Mouse (Mus musculus): Measurements from ENCODE around the gene Hadh. TPM values are rescaled to one million over a fixed set of nuclear protein-coding genes. Genes with fewer than 3 reads are reported as not detected.
A peak's percentile ranks its signal among the peaks of the same experiment; 100 is the strongest.

Hadh gene
- polyA plus RNA-seq, 2 experiments from 2014 or later: 78.8 to 91.6 TPM

DNA sequence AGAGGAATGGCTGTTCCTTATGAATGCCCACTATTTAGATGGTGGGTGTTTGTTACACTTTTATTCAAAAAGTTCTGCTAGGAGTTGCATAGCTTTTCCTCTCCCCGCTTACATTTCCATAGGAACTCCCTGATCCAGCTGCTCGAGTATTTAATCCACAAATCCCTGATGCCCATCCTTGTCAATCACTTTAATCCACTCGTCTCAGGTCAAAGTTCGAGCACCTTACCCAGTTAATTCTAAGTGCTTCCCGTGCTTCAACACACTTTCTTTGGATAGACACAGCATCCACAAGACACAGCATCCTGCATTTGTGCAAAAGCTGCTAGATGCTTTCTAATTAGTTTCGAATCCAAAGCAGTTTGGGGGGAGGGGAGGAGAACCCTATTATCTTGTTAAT, 1.5 kb downstream of the Hadh start:
- ATAC-seq: no peak

DNA sequence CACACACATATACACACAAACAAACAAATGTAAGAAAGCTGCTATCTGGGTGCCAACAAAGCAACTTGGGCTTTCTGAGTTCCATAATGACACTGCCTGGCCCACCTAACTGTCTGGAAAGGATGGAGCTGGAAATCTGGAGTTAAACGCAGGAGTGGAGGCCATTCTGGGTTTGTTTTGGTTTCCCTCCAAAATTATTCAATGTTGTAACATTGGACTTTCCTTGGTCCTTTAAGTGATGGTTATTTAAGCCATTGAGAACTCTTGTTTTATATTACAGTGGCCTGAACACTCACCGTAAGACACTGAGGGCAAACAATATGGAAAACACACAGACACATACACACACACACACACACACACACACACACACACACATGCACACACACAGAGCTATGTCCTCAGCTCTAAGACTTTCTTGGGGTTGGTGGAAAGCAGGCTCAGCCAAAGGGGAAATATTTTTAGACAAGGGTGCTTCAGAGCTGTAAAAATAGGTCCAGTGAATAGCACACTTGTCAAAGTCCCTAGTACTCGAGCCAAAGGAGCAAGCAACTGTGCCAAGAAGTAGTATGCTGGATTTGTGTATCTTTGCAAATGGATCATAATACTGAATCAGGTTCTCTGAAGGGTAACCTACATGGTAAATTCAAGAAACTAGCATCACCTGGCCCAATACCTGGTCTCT, 5.4 kb downstream of the Hadh start:
- no peak for ATAC-seq

DNA sequence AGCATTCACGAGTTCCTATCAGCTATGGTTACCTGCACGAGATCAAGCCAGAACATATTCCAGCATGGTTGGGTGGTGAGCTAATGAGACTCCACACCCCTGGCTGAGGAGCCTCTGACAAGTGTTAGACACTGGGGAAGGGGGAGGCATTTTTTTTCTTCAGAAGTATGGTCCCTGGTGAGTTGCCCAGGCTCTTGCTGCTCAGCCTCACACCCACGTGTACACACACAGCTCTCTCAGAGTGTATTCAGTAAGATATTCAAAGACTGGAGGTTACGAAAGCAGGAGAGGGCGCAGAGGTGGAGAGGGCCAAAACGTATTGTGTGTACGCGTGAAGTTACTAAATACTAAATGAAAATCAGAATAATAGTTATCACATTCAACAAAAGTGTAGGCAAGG, 6.4 kb downstream of the Hadh start:
- ATAC-seq: no peak

DNA sequence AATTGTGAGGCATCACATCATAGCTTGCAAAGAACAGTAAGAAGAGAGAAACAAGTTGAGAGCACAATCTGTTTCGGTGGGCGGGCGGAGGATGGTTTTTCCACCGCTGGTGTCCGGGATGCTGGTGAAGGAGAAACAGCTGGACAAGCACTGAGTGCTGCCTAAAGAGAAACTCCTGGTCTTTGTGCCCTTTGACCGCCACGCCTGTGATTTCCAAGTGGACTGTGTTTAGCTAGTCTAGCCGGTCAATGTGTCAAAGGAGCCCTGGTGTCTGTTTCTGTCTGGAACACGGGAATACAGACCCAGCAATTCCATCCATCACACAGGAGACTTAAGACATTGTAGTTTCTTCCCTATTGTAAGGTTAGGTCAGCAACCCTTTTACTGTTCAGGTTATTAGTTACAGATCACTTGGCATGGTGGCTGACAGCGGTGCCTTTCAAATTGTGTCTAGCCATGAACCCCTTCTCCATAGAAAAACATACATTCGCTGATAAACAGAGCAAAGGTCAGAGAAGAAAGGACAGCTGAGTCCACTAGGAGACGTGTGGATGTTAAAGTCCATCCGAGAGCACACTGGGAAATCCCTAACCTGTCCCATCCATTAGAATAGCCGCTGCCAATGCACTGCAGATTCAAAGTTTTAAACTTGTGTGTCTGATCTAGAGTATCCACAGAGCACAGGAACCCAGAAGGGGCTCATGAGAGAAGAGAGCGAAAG, 8.0 kb downstream of the Hadh start:
- ATAC-seq: no peak

DNA sequence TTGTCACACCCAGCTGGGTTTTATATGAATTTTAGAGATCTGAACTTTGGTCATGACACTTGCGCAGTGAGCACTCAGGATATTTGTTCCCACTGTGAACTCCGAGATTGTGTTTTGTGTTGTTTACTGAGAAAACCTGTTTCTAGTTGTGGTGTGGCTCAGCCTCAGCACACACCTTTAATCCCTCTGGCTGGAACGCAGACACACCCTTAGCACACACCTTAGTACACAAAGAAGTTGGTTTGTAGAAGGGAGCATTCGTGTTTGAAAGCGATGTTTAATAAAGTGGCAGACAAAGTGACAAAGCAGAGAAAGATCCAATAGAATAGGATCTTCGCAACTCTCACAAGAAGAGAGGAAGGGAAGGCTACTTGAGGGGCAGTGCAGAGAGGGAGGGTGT, 11.5 kb downstream of the Hadh start:
- ATAC-seq: no peak

DNA sequence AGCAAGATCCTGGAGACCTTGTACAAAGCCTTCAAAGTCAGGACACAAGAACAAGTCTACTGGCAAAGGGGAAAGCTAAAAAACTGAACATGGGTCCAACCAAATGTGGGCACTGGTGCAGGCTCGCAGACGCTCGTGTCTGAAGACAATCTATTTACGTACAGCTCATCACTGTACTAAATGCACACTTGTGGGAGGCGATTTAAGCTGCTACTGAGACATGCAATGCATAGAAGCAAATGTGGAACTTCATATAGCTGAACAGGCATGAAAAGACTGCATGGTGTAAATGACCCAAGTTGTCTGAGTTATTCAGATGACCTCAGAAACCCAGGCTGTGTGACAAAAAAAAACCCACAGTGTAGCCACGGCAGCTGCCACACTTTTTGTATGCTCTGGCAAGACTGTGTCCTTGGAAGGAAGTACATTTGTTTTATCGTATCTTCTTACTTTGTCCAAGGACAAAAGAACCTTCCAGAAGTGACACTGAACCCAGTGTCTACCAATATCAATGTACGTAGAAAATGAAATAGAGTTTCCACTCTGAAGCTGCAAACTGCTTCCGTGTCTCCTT, 12.4 kb downstream of the Hadh start:
- no peak for ATAC-seq

DNA sequence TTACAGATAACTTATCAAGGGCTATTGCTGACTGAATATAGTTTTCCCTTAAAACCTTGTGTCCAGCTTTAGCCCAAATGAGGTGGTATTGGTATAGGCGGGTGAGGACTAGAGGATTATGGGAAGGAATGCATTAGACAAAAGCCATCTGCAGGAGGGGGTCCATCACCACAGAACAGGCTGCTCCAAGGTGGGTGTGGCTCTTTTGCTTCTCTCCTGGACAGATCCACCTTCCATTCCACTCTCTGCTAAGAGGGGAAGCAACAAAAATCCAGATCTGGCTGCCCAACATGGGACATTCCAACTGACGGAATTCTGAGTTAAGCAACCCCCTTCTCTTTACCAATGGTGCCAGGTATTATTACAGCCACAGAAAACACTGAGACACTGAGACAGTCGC, 13.0 kb downstream of the Hadh start:
- no peak for ATAC-seq

DNA sequence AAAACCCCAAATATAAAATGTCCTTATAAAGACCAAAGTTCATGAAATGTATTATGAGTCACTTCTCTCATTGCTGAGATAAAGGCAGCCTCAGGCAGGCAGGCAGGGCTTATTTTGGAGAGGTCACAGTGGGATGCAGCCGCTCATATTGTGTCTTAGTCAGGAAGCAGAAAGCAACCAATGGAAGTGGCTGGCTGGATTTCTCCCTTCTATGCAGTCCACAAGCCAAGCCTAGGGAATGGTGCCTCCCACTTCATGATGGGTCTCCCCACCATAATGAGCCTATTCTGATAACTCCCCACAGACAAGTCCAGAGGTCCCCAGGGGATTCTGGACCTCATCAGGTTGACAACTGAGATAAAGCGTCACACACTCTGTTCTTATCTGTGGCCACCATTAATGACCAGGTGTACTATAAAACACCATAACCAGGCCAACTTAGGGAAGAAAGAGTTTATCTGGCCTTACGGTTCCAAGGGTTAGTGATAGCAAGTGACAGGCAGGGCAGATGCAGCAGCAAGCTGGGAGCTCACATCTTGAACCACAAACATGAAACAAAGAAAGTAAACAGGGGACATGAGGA, 16.4 kb downstream of the Hadh start:
- no peak for ATAC-seq

DNA sequence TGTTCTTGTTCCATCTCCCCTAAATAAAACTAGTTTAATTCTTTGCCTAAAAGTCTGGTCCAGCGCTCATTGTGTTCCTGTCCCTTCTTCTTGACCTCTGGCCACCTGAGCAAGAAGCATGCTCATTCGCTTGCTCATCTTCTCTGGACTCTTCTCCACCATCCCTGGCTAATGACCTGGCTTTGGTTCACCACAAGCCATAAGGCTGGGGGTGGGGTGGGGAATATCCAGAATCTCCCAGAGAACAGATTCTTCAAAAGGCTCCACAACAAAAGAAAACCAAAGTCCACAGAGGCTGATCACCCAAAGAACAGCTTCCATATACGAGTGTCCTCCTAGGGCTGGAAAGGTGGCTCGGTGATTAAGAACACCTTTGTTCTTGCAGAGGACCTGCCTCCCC, 16.9 kb downstream of the Hadh start:
- ATAC-seq: no peak

DNA sequence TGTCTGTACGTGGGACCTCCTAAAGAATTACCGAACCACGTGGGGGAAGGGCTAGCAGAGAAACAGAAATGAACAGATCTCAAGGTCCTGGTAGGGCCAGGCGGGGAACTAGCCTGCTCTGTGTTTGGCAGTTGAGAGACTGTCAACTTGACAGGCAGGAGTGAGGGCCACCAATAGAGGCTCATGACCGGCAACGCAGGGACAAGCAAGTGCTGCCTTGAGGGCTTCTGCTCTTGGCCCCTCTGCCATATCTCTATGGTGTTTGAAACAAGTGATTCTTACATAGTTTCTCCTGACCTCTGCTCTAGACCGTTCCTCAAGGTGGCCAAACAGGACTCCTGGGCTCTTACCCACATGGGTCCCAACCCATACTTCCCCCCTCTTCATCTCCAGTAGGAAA, 20.3 kb downstream of the Hadh start:
- no peak for ATAC-seq

DNA sequence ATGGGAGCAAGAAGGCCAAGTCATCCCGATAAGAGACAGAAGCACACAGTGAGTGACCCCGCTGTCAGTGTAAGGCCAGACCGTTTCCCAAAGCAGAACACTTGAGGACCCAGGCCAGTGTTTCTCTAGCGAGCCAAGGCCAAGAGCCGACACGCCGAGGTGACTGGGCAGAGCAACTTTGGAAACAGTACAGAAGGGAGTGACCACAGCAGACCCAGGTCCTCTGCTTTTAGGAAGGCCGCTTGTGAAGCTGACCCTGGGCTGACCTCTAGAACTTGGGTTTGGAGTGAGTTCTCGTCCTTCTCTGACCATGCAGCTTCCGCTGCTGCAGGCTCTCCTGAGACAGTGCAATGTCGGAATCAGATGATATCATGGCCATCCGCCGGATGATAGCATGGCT, 20.9 kb downstream of the Hadh start:
- ATAC-seq: no peak

DNA sequence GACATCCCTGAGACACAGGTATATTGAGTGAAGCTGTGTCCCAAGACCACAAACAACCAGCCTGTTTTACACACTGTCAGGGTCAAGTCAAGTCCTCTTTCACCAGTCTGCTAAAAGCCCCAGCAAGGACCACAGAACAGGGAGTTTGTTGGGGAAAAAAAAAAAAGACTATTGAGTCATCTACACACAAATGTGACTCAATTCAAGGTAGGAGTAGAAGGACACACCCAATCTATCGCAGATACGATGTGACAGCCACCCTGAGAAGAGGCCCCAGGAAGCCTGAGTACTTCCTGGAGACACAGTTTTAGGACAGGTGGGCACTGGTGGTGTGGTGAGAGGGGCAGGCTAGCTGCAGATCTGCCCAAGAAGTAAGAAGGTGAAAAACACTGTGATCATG, 21.6 kb downstream of the Hadh start:
- peak; percentile 57 for ATAC-seq

DNA sequence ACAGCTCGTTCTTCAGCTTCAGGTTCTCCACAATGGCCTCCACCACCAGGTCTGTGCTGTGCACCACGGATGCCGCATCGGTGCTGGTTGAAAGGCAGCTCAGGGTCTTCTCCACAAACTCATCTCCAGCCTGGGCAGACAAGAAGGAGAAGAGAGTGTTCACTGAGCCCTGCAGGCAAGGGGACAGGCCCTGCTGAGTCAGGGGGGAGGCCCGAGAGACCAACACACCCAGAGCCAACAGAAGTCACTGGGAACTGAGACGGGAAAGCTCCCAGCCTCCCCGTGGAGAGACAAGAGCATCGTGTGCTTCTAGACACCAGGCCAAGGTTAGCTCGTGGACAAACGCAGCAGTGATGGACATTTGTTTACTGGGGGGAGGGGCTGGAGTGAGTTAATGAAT, 23.5 kb downstream of the Hadh start:
- no peak for ATAC-seq

DNA sequence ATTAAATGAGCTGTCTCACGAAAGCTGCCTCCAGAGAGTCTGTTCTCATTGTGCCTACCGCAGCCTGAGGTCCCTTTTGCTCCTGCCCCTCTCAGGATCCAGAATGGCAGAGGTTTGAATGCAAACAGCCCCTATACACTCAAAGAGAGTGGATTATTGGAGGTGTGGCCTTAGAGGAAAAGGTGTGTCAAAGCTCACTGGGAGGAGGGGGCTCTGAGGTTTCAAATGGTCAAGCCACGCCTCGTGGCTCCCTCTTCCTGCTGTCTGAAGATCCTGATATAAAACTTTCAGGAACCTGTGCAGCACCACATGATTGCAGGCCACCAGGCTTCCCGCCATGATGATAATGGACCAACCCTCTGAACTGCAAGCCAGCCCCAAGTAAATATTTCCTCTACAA, 24.1 kb downstream of the Hadh start:
- ATAC-seq: no peak

DNA sequence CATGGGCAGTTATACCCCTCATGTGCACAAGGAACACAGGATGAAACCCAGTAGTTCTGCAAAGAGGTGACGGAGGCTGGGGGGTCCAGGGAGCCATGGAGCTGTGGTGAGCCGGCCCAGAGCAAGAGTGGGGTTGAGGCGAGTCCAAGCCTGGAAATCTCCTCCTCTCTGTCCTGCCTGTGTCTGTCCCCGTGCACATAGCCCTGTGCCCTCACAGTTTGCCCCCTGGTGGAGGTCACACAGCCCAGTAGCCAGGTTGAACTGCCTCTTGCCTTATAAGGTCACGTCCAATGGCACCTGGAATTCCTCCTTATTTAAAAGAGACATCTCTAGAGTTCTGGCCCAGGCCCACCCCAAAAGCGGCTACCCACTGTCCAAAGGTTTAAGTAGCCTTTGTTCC, 24.5 kb downstream of the Hadh start:
- no peak for ATAC-seq

DNA sequence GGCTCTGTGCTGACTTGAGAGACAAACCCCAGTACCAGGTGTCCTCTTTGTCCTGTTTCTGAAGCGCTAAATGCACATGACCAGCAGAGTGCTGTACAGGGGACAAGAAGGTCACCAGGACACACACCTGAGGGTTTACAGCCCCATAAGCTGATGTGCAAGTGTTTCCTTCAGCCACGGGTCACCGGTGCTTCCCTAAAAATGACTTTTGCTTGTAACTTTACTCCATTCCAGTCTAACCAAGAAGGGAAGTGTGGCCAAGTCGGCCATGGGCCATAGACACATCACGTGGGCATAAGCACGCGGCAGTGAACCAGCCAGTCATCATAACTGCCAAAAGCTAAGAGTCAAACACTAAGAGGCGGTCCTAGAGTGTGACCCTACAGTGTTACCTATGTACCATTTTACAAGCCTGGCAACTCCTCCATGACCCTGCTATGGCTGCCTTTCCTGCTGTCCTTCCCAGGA, 25.3 kb downstream of the Hadh start:
- no peak for ATAC-seq

DNA sequence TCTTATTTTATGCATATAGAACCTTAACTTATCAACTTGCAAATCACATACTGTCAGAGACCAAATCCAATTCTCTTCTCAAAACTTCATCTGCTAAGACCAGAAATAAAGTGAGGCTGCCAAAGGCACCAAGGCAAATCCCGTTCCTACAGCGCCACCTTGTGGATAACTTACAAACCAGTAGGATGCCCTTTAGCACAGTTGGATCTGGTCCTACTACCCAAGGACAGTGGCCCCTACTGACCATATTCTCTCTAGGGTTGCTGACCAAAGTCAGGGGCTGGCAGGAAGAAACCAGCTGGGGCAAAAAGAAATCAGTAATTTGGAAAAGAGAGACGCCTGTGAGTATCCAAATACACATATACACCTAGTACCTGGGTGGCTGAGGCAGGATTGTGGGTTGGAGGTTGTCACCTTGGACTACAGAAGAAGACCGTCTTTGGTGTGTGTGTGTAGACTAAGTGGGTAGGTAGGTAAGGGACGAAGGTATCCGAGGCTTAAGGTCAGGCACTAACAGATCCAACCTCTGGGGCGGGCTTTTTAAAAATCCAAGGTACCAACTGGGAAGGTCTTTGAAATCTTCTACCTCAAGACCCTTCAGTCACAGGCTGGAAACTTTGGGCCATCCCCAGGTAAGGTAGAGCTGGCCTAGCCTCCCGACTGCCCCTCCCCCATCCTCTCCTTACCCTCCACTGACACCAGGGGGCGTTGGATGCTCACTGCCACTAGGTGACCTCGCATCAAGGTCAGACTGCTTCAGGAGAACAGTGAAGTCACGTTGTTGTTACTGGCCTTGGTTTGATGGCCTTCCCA, 25.9 kb downstream of the Hadh start:
- peak; percentile 69 for ATAC-seq

DNA sequence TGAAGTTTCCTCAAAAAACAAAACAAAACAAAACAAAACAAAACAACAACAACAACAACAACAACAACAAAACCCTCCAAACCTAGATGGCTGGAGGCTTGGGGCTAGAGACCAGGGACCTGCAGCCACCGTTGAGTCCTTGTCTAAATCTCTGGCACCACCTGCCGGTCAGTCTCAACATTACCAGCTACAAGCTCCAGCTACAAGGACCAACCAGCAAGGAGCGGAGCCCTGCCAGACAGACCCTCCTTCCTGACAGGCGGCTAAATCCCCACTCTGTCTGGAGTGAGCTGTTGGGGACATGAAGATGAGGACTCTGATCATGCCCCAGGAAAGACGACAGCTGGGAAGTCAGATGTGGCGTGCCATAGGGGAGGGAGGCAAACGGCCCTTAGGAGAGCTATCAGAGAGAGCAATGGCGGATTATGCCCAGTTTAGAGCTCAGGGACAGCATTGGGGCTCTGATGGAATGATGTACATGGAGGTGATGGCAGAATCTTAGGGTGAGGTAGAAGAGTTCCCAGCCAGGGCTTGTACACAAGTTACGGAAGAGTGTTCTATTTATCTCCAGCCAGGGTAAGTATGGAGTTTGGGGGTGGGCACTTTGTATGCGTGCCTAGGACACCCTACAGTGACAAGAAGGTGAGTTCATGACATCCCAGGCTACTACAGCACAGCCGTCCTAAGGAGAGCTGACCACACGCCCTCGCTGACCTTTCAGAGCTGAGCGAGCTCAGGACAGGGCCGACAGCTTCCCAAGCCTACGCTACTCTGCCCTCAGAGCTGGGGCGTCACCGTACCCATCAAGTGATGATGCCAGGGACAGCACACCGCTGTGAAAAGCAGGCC, 33.9 kb downstream of the Hadh start:
- ATAC-seq: peak; percentile 93

DNA sequence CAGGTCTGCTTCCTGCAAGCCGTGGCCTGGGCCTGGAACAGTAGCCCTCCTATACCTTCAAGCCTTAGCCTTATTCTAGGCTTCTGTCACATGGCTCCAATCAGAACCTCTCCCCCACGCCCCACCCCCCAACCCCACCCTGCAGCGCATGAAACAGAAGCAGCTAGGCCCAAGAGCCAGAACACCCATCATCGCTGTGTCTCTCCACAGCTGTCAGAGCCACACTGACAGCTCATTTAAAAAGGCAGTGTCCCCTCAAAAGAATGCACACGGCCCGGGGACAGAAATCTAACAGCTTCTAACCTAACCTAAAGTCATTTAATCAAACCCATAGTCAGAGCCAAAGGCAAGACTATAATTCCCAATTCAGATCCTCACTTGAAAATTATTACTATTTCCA, 34.8 kb downstream of the Hadh start:
- no peak for ATAC-seq

DNA sequence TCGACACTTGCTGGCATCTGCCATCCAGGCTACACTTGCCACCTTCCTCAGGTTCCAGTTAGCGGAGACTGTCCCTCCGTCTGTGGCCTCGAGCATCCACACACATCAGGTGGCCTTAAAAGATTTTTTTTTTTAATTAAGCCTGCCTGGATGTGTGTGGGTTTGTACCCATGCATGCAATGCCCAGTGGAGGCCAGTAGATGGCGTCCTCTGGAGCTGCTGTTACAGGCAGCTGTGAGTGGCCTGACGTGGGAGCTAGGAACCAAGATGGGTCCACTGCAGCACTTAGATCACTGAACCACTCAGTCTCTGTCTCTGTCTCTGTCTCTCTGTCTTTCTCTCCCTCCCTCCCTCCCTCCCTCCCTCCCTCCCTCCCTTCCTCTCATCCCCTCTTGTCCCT, 43.8 kb downstream of the Hadh start:
- ATAC-seq: peak; percentile 32

DNA sequence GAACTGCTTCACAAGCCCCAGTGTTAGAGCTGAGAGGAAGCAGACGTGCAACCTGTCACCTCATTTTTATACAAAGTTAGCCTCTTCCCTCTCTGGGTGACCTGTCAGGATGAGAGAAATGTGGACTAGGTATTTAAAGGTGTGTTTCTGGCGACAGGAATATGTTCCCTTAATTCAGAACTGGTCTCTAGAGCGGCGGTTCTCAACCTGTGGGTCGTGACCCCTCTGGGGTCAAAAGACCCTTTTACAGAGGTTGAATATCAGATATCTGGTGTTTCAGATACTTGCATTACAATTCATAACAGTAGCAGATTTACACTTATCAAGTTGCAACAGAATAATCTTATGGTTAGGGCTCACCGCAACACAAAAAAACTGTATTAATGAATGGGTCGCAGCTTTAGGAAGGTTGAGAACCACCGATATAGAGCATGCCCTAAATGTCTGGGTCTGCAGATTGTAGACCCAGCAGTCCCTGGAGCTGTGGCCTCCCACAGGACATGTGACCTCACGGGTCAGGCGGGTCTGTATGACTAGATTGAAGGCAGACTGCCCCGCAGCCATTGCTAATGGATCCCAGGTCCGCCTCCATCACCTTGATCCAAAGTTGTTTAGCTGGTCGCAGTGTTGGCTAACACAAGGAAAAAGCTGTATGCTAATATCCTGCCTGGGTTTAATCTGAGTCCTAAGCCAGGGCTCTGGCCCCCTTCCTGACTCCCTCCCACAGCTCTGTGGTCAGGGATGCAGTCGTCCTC, 53.1 kb downstream of the Hadh start:
- ATAC-seq: no peak

Measured in CD4-positive, CD25-positive, alpha-beta regulatory T cell, adult 4 months (primary cell).